Mouse (Mus musculus) megakaryocyte, embryonic 14.5 days (primary cell): Measurements from ENCODE around the gene Nt5dc1.

Experiments used
- FLI1 ChIP-seq: IDR thresholded peaks from 2 replicates; pipeline ENCODE4 v1.6.1; 2012; ENCODE audit warnings: low read length, inconsistent platforms, mixed read lengths
- GATA1 ChIP-seq: IDR thresholded peaks from 3 replicates; pipeline ENCODE4 v1.6.1; 2012; ENCODE audit warnings: mixed read lengths, low read length, inconsistent platforms, borderline replicate concordance

GRCm38 (mm10) chr10:34327144-34327543 lies 91.2 kb downstream of the Nt5dc1 start:
- no peak for TF ChIP-seq GATA1
- TF ChIP-seq FLI1, result no peak
